Mouse (Mus musculus) heart, embryonic 13.5 days (tissue): Measurements from ENCODE around the gene Foxg1. TPM values are rescaled to one million over a fixed set of nuclear protein-coding genes. Genes with fewer than 3 reads are reported as not detected.

ENCODE experiments used
- ATAC-seq: fragments of 200-750 bp; cut with Nextera tagmentation; 2 replicates; pipeline ENCODE4 v1.8.0; 2017; ENCODE audit warnings: moderate TSS enrichment; ENCODE audit not compliant: insufficient number of reproducible peaks, low FRiP score, low TSS enrichment; ENCODE audit errors: extremely low read depth
- H3K27ac ChIP-seq: fragments of 300-500 bp; sonication (generic); replicated peaks from 2 replicates; pipeline ENCODE4 v1.5.1; 2015; ENCODE audit warnings: moderate library complexity, mild to moderate bottlenecking, inconsistent platforms
- H3K27me3 ChIP-seq: fragments of 300-500 bp; sonication (generic); replicated peaks from 2 replicates; pipeline ENCODE4 v1.6.1; 2015; ENCODE audit warnings: mild to moderate bottlenecking, inconsistent platforms
- H3K36me3 ChIP-seq: fragments of 300-500 bp; sonication (generic); 2 replicates; pipeline ENCODE4 v1.6.1; 2015; ENCODE audit warnings: mild to moderate bottlenecking, inconsistent platforms
- H3K4me1 ChIP-seq: fragments of 300-500 bp; sonication (generic); 2 replicates; pipeline ENCODE4 v1.6.1; 2015; ENCODE audit warnings: inconsistent platforms
- H3K4me2 ChIP-seq: fragments of 300-500 bp; sonication (generic); 2 replicates; pipeline ENCODE4 v1.6.1; 2015; ENCODE audit warnings: inconsistent platforms, mild to moderate bottlenecking, moderate library complexity
- H3K4me3 ChIP-seq: fragments of 300-500 bp; sonication (generic); 2 replicates; pipeline ENCODE4 v1.5.1; 2015; ENCODE audit warnings: moderate library complexity, mild to moderate bottlenecking, inconsistent platforms
- H3K9ac ChIP-seq: fragments of 300-500 bp; sonication (generic); 2 replicates; pipeline ENCODE4 v1.6.1; 2015; ENCODE audit warnings: inconsistent platforms, mild to moderate bottlenecking, moderate library complexity
- H3K9me3 ChIP-seq: fragments of 300-500 bp; sonication (generic); 2 replicates; pipeline ENCODE4 v1.6.1; 2016; ENCODE audit warnings: inconsistent platforms
- WGBS: fragments of 180-500 bp; shearing (Covaris S2); methylation state at CpG from one replicate; pipeline ENCODE4 v1.1.7; 2015; ENCODE audit warnings: mixed read lengths; 5-methylcytosine and 5-hydroxymethylcytosine counted together
- polyA plus RNA-seq: library from polyadenylated mRNA; unstranded; fragments of >200 nt; fragmentation: Nextera tagmentation; extraction: Ambion mirVana; gene quantifications from 2 replicates; pipeline ENCODE4 v1.2.1, GENCODE M21; 2015

The Foxg1 gene
- polyA plus RNA-seq, 1 experiment from 2014 or later, result 0.12 TPM

DNA sequence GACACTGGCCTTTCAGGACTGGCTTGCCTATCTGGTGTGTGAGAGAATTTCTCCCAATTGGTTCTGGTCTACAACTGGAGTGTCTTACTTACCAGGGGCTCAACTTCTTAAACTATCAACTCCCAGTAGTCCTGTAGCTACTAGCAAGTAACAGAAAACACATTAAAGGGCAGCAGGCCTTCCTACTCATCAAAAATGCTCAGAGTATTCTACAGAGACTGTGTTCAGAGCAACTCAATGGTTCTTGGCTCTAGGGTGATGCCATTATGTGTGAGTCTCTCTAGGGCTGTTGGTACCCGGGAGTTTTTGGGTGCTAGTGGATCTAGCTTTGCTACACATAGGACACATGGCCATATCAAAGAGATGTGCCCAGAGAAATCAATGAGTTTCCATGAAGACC, 3.5 kb upstream of the Foxg1 start:
- no peak for ATAC-seq
- Histone ChIP-seq H3K27ac (no peak overlapping the region), H3K4me3 (no peak overlapping the region), H3K27me3 (peaks cover 98% of the 10 kb centered on the region), H3K4me2 (no peak overlapping the region), H3K9ac (no peak overlapping the region), H3K36me3 (no peaks in the 10 kb centered on the region), H3K9me3 (no peaks in the 10 kb centered on the region), H3K4me1 (peaks cover 15% of the 10 kb centered on the region)
- 3% methylated on average over 1 of the region's 1 CpGs for WGBS

DNA sequence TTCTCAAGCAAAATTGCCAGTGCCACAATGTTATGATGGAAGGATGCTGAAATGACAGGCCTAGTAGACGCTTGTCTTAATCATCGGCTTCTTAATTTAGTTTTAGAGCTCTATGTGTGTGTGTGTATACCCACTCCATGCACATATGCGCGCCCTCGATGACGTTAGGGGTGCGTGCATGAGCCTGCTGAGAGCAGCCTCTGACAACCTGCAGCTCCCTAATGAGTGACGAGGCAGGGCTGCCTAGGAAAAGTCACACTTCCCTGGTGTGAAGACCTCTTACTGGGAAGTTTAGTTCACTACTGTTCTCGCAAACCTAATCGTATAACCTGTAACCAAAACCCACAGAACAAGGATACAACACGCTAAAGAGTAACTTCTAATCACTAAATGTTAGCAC, 3.0 kb upstream of the Foxg1 start:
- Histone ChIP-seq H3K4me2 (no peak overlapping the region), H3K36me3 (no peaks in the 10 kb centered on the region), H3K27ac (no peak overlapping the region), H3K4me1 (peaks cover 12% of the 10 kb centered on the region), H3K27me3 (peaks cover 98% of the 10 kb centered on the region), H3K9me3 (no peaks in the 10 kb centered on the region), H3K4me3 (no peak overlapping the region), H3K9ac (no peak overlapping the region)
- ATAC-seq, result no peak
- WGBS, result 6% methylated on average over 11 of the region's 11 CpGs

DNA sequence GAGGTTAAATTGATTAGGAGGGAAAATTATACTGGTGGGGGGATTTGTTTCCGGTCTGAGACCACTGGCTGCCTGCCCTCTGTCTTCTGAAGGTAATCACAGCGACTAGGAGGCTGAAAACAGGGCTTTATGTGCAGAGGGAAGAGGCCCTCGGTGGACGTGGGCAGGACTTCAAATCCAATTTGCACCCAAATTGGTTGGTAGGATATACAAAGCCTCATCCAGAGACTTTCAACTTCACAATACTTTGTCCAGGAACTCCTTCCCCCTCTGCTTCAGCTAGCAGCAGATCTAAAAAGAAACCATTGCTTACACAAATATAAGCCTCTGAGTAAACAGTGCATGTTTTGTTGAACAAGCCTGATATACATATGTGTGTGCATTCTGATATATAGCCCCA, 2.0 kb upstream of the Foxg1 start:
- Histone ChIP-seq H3K4me1 (peaks cover 10% of the 10 kb centered on the region), H3K27me3 (peaks cover 100% of the 10 kb centered on the region), H3K36me3 (no peaks in the 10 kb centered on the region), H3K9me3 (no peaks in the 10 kb centered on the region), H3K4me3 (no peak overlapping the region), H3K27ac (no peak overlapping the region), H3K4me2 (no peak overlapping the region), H3K9ac (no peak overlapping the region)
- ATAC-seq, result no peak
- 1% methylated on average over 4 of the region's 4 CpGs for WGBS

DNA sequence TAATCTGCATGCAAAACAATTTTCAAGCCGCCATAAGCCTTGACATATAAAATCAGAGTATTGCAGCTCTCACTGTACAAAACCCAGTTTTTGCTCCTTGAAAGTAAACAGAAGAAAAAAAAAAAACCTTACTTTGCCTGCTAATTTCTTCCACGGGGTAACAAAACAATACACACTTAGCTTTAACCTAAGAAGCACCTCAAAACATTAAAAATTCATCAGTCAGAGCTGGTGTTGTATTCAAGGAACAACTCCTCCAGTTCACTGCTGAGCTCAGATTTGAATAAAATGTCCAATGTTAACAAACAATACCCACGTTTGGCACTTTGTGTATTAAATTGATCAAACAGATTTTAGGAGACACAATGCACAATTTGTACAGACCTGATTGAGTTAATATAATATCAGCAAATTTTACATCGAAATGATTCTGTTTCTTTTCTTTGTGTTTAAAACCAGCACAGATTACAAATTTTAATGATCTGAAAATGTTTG, 1.4 kb upstream of the Foxg1 start:
- WGBS, result 2% methylated on average over 4 of the region's 4 CpGs
- Histone ChIP-seq H3K9me3 (no peaks in the 10 kb centered on the region), H3K36me3 (no peaks in the 10 kb centered on the region)

DNA sequence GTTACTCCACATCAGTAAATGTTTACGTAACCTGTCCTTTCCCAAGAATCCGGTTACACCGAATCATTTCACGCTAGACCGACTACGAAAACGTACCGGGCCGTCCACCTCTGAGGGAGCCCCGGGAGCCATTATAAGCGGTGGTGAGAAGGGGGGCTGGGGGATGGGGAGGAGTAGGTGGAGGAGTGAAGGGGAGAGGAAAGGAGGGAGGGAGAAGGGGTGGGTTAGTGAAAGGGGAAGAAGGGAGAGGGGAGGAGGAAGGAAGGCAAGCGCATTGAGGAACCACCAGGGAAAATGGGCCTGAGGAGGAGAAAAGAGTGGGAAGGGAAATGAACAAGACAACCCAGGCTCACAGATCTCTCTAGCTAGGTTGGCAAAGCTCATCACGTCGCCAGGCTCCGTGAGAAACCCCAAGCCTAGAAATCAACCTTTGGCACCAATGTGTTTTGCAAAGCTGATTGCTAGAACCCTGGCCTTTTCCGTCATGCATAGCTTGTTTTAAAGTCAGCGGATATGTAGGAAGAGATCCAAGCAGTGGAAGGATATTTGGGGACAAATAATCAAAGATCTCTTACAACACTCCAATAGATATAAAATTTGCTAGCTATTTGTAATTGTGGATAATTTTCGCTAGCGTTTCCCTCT, 617 bp upstream of the Foxg1 start:
- H3K4me3 ChIP-seq, result no peak overlapping the region
- no peak for ATAC-seq
- H3K27ac ChIP-seq, result no peak overlapping the region
- 2% methylated on average over 19 of the region's 19 CpGs for WGBS
- no peaks in the 10 kb centered on the region for H3K9me3 ChIP-seq
- no peaks in the 10 kb centered on the region for H3K36me3 ChIP-seq
- H3K4me2 ChIP-seq, result no peak overlapping the region
- peaks cover 99% of the 10 kb centered on the region for H3K27me3 ChIP-seq
- H3K9ac ChIP-seq, result no peak overlapping the region
- H3K4me1 ChIP-seq, result peaks cover 10% of the 10 kb centered on the region

More for the DNA sequence above, 1.4 kb upstream of the Foxg1 start:
- Histone ChIP-seq H3K9ac (no peak overlapping the region), H3K27ac (no peak overlapping the region), H3K4me3 (no peak overlapping the region), H3K4me2 (no peak overlapping the region), H3K27me3 (peaks cover 100% of the 10 kb centered on the region), H3K4me1 (peaks cover 10% of the 10 kb centered on the region)
- no peak for ATAC-seq

DNA sequence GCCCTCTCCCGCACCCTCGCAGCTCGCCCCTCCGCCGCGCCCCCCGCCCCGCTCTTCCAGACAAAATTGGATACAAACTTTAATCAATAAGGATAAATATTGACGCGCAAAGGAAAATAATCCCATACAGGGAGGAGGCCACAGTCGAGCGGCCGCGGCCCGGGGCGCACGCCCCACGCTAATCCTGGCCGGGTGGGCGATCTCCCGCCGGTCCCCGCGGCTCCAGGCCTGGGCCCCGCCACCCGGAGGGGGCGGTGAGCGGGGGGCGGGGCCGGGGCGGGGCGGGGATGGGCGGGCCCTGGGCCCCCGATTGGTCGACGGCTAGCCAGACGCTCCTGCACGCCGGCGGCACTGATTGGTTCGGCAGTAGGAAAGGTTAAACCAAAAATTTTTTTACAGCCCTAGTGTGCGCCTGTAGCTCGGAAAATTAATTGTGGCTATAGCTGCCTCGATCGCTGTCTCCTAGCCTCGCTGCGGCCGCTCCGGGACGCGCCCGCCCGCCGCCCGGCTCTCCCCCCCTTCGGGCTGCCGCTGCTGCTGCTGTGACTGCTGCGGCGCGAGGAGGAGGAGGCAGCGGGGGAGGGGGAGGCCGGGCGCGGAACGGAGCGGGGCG, 1.2 kb downstream of the Foxg1 start:
- peaks cover 90% of the 10 kb centered on the region for H3K27me3 ChIP-seq
- H3K9me3 ChIP-seq, result no peaks in the 10 kb centered on the region
- no peaks in the 10 kb centered on the region for H3K36me3 ChIP-seq
- no peak overlapping the region for H3K27ac ChIP-seq
- peak overlapping the region; percentile 68 for H3K4me2 ChIP-seq
- under 1% methylated on average over 56 of the region's 67 CpGs for WGBS
- peak; percentile 68; the same call in 1 of the 2 replicates for ATAC-seq
- H3K9ac ChIP-seq, result no peak overlapping the region; the same call in 1 of the 2 replicates
- peak overlapping the region; percentile 49 for H3K4me3 ChIP-seq
- H3K4me1 ChIP-seq, result peaks cover 10% of the 10 kb centered on the region

DNA sequence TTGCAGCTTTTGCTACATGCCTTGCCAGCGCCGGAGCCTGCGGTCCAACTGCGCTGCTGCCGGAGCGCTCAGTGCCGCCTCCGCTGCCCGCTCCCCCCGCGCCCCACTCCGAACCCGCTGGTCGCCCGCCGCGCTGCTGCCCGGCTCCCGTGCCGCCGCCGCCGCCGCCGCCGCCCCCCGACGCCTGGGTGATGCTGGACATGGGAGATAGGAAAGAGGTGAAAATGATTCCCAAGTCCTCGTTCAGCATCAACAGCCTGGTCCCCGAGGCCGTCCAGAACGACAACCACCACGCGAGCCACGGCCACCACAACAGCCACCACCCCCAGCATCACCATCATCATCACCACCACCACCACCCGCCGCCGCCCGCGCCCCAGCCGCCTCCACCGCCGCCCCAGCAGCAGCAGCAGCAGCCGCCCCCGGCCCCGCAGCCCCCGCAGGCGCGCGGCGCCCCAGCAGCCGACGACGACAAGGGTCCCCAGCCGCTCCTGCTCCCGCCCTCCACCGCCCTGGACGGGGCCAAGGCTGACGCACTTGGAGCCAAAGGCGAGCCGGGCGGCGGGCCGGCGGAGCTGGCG, 1.9 kb downstream of the Foxg1 start:
- Histone ChIP-seq H3K36me3 (no peaks in the 10 kb centered on the region), H3K4me1 (peaks cover 10% of the 10 kb centered on the region), H3K4me2 (peak overlapping the region; percentile 68), H3K27ac (no peak overlapping the region), H3K9me3 (no peaks in the 10 kb centered on the region), H3K9ac (no peak overlapping the region), H3K4me3 (peak overlapping the region; percentile 49), H3K27me3 (peaks cover 87% of the 10 kb centered on the region)
- WGBS, result 2% methylated on average over 46 of the region's 66 CpGs
- no peak for ATAC-seq

DNA sequence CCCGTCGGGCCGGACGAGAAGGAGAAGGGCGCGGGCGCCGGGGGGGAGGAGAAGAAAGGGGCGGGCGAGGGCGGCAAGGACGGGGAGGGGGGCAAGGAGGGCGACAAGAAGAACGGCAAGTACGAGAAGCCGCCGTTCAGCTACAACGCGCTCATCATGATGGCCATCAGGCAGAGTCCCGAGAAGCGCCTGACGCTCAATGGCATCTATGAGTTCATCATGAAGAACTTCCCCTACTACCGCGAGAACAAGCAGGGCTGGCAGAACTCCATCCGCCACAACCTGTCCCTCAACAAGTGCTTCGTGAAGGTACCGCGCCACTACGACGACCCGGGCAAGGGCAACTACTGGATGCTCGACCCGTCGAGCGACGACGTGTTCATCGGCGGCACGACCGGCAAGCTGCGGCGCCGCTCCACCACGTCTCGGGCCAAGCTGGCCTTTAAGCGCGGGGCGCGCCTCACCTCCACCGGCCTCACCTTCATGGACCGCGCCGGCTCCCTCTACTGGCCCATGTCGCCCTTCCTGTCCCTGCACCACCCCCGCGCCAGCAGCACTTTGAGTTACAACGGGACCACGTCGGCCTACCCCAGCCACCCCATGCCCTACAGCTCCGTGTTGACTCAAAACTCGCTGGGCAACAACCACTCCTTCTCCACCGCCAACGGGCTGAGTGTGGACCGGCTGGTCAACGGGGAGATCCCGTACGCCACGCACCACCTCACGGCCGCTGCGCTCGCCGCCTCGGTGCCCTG, 2.6 kb downstream of the Foxg1 start, which contains the start of gene Gm43517:
Gm43517 (plus strand) TSS at position 299 of the 755 bp plus-strand sequence.
- Histone ChIP-seq H3K4me2 (peak within 1 kb of the TSS; percentile 68), H3K4me1 (peaks cover 10% of the 10 kb centered on the region), H3K4me3 (peak within 1 kb of the TSS; percentile 49), H3K27ac (no peak within 1 kb of the TSS), H3K36me3 (no peaks in the 10 kb centered on the region), H3K9me3 (no peaks in the 10 kb centered on the region), H3K27me3 (peaks cover 87% of the 10 kb centered on the region), H3K9ac (no peak within 1 kb of the TSS)
- 2% methylated on average over 69 of the region's 75 CpGs for WGBS
- ATAC-seq, result no peak

DNA sequence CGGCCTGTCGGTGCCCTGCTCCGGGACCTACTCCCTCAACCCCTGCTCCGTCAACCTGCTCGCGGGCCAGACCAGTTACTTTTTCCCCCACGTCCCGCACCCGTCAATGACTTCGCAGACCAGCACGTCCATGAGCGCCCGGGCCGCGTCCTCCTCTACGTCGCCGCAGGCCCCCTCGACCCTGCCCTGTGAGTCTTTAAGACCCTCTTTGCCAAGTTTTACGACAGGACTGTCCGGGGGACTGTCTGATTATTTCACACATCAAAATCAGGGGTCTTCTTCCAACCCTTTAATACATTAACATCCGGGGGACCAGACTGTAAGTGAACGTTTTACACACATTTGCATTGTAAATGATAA, 3.2 kb downstream of the Foxg1 start:
- H3K4me3 ChIP-seq, result peak overlapping the region; percentile 49
- no peak overlapping the region for H3K4me2 ChIP-seq
- under 1% methylated on average over 23 of the region's 23 CpGs for WGBS
- no peaks in the 10 kb centered on the region for H3K36me3 ChIP-seq
- peaks cover 87% of the 10 kb centered on the region for H3K27me3 ChIP-seq
- no peaks in the 10 kb centered on the region for H3K9me3 ChIP-seq
- peaks cover 10% of the 10 kb centered on the region for H3K4me1 ChIP-seq
- ATAC-seq, result no peak
- no peak overlapping the region for H3K9ac ChIP-seq
- no peak overlapping the region for H3K27ac ChIP-seq

DNA sequence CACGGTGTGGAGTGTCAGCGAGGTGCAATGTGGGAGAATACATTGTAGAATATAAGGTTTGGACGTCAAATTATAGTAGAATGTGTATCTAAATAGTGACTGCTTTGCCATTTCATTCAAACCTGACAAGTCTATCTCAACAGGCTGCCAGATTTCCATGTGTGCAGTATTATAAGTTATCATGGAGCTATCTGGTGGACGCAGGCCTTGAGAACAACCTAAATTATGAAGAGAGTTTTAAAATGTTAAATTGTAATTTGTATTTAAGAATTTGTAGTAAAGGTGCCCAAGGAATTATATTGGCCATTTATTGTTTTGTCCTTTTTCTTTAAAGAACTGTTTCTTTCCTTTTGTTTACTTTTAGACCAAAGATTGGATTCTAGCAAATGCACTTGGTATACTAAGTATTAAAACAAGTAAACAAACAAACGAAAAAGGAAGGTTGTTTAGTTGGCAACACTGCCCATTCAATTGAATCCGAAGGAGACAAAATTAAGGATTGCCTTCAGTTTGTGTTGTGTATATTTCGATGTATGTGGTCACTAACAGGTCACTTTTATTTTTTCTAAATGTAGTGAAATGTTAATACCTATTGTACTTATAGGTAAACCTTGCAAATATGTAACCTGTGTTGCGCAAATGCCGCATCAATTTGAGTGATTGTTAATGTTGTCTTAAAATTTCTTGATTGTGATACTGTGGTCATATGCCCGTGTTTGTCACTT, 3.8 kb downstream of the Foxg1 start:
- no peak overlapping the region for H3K4me3 ChIP-seq
- peaks cover 87% of the 10 kb centered on the region for H3K27me3 ChIP-seq
- no peak for ATAC-seq
- no peaks in the 10 kb centered on the region for H3K9me3 ChIP-seq
- H3K4me1 ChIP-seq, result peaks cover 14% of the 10 kb centered on the region
- 12% methylated on average over 10 of the region's 10 CpGs for WGBS
- no peak overlapping the region for H3K4me2 ChIP-seq
- no peaks in the 10 kb centered on the region for H3K36me3 ChIP-seq
- no peak overlapping the region for H3K9ac ChIP-seq
- H3K27ac ChIP-seq, result no peak overlapping the region
